Mouse (Mus musculus) gastrocnemius, adult 18-20 months (tissue): ENCODE data around the gene Tmem88. TPM values are rescaled to one million over a fixed set of nuclear protein-coding genes. Genes with fewer than 3 reads are reported as not detected.
A peak's percentile ranks its signal among the peaks of the same experiment; 100 is the strongest.

Source experiments
- DNase-seq: peaks from one replicate; pipeline ENCODE4 v3.0.0; 2021; ENCODE audit warnings: low spot score
- long read RNA-seq, 2 experiments: library from polyadenylated mRNA; stranded (forward); transcript quantifications; one replicate each; pipeline ENCODE4 v2.0.0; 2021
- total RNA-seq, 2 experiments: library from RNA; stranded (reverse); gene quantifications; 2 replicates each; pipeline ENCODE4 v1.2.3; 2021

Tmem88 gene
- 1 to 10 TPM; 2.6 to 4.1 TPM for total RNA-seq
- long read RNA-seq, experiment 1, partial matches to known transcripts = 0 of 1 reads
- long read RNA-seq, experiment 1, other reads (novel, unspliced or antisense) = 0 of 1 reads
- long read RNA-seq, experiment 2, partial matches to known transcripts = 0 of 4 reads
- long read RNA-seq, experiment 2, other reads (novel, unspliced or antisense) = 0 of 4 reads

- DNase-seq = no peak
These were observed at the start of gene Tmem88 for GRCm38 (mm10) chr11:69398059-69398458. TSS of gene Tmem88 (minus strand) at chr11:69398234.

DNA sequence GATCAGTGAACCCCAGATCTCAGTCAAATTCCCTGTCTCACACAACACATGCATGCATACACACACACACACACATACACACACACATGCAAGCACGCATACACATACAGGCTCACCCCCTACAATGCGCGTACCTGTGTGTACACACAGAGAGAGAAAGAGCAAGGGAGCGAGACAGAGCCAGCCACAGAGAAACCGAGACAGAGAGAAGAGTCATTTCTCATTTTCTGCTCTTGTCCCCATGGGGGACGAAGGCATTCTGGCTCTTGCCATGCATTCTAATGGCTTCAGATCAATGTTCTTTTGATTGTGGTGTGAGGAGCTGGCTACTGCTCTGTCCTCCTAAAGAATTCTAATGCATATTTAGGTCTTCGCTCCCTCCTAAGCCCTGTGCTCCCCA, 49.3 kb upstream of the Tmem88 start:
- no peak for DNase-seq

DNA sequence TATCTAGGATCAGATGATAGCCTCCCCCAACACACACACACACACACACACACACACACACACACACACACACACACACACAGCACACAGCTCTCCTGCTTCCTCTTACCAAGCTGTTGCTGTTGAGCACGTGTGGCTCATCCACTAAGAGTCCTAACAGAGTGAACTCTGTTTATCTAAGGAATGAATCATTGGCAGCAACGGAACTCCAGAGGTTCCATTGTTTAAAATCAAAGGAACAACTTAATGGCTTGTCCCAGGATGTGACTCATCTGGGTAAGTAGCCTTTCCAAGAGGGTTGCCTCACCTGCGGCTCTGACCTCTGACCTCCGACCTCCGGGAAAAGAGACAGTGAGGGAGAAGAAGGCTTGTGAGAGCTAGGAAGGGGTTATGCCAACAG, 45.3 kb upstream of the Tmem88 start:
- DNase-seq = no peak

- no peak for DNase-seq
These were observed 39.3 kb upstream of the Tmem88 start for GRCm38 (mm10) chr11:69437291-69437690.

DNA sequence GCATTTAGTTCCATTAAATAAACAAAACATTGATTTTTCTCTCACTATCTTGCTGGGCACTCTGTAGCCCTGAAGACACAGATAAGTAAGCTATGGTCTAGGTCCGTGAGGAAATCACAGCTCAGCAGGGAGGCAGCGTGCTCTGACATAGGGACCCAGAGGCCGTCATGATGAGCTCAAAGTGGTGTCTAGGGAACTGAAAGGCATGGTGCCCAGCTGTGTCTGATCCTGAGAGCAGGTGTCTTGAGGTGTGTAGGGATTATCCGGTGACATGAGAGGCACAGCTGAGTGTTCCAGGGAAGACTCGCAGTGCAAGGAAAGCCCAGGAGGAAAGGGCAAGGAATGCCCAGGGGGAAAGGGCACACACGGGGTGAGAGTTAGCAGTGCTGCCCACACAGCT, 35.2 kb upstream of the Tmem88 start:
- no peak for DNase-seq

GRCm38 (mm10) chr11:69432640-69432982, 34.6 kb upstream of the Tmem88 start:
- no peak for DNase-seq

DNA sequence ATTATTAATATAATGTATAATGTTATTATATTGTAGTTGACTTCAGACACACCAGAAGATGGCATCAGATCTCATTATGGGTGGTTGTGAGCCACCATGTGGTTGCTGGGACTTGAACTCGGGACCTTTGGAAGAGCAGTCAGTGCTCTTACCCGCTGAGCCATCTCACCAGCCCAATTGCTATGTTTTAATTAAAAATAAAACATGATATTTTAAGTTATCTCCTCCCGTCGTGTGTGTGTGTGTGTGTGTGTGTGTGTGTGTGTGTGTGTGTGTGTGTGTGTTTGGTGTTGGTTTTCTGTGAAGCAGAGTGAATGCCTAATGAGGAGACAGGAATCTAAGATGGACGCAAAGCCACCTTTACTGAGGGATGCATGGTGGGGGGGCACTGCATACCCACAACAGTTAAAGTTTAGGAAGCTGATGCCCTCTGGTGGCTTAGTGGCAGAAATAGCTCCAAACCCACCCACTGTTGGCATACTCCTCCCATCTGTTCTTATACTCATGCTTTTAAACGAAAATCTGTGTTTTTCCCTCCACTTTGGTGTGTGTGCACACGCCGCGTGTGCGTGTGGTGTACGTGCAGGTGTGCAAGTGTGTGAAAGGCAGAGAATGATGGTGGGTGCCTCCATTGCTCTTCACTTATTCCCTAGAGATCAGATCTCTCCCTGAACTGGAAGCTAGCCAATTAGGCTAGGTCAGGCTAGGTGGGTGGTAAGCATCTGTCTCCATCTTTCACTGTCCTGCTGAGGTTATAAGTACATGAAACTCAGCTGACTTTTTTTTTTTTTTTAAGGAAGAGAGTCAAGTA, 34.0 kb upstream of the Tmem88 start:
- peak; percentile 74 for DNase-seq

- no peak for DNase-seq
These were observed 32.6 kb upstream of the Tmem88 start for GRCm38 (mm10) chr11:69430631-69431030.

- DNase-seq = no peak
These were observed 31.3 kb upstream of the Tmem88 start for GRCm38 (mm10) chr11:69429313-69429712.

- DNase-seq = no peak
These were observed 30.7 kb upstream of the Tmem88 start for GRCm38 (mm10) chr11:69428751-69429150.

- no peak for DNase-seq
These were observed 28.2 kb upstream of the Tmem88 start for GRCm38 (mm10) chr11:69426246-69426645.

GRCm38 (mm10) chr11:69423885-69424284, 25.9 kb upstream of the Tmem88 start:
- no peak for DNase-seq

DNA sequence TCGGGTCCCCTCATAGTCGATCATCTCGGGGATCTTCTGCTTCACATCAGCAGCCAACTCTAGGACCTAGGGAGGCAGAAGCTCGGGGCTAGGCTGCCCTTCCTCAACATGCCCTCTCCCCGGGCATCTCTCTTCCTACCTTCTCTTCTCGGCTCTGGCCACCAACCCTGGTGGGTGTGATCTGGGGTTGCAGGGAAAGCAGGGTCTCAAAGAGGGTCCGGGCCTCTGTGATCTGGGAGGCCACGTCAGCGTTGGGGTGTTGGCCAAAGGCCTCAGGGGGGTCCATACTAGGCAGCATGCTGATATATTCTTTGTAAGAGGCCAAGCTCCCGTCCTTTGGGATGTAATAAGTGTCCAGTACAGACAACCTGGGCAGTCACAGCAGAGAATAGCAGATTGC, 24.8 kb upstream of the Tmem88 start:
- DNase-seq = no peak

DNA sequence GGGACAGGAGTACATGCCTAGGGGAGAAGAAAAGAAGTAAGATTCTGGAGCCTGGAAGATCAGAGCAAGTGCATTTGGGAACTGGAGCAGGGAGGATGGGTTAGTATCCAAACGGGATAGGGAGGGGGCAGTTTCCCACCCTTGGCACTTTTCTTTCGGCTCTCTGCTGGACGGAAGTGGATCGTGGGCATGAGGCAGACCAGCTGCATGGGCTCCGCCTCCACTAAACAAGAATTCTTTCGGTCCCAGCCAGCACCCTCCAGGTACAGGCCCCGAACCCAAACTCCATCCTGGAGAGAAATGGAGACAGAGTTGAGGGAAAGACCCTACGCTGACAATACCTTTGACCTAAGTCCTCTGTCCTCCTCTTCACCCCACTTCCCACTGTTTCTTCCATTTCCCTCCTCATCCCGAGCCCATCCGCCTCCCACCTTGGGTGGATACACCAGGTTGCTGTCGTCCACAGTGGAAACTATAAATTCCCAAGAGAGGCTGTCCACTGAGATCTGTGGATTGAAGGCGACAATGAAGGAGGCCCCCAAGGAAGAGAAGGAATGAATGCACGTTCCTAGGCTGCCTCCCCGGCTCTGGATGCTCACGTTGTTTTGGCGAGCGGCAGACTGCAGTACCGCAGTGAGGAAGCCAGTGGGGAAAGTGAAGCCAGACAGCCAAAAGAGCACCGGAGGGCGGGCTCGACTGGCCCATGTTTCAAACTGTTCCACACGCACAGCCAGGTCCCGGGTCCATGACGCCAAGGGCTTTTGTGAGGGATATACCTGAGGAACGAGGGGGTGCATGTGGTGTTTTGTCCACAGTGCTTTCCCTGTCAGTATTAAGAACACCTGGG, 23.3 kb upstream of the Tmem88 start:
- DNase-seq = no peak

- DNase-seq = no peak
These were observed 22.5 kb upstream of the Tmem88 start for GRCm38 (mm10) chr11:69420554-69421000.

GRCm38 (mm10) chr11:69419813-69420553, 21.9 kb upstream of the Tmem88 start:
- peak; percentile 64 for DNase-seq

DNA sequence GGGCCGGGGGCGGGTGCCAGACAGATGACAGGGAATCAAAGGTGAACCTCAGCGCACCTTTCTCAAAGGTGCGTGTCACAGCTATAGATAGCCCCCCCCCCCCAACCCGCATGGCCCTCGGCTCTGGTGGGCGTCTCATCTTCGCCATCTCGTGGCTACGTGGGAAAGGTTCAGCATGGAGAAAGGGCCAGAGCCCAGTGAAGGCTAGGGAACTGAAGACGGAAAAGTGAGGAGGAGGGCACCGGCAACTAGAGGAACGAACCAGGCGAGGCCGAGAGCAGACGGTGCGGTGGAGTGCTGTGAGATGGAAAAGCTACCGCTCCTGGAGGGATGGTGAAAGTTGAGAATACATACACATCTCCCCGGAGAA, 21.4 kb upstream of the Tmem88 start:
- DNase-seq = peak; percentile 54

DNA sequence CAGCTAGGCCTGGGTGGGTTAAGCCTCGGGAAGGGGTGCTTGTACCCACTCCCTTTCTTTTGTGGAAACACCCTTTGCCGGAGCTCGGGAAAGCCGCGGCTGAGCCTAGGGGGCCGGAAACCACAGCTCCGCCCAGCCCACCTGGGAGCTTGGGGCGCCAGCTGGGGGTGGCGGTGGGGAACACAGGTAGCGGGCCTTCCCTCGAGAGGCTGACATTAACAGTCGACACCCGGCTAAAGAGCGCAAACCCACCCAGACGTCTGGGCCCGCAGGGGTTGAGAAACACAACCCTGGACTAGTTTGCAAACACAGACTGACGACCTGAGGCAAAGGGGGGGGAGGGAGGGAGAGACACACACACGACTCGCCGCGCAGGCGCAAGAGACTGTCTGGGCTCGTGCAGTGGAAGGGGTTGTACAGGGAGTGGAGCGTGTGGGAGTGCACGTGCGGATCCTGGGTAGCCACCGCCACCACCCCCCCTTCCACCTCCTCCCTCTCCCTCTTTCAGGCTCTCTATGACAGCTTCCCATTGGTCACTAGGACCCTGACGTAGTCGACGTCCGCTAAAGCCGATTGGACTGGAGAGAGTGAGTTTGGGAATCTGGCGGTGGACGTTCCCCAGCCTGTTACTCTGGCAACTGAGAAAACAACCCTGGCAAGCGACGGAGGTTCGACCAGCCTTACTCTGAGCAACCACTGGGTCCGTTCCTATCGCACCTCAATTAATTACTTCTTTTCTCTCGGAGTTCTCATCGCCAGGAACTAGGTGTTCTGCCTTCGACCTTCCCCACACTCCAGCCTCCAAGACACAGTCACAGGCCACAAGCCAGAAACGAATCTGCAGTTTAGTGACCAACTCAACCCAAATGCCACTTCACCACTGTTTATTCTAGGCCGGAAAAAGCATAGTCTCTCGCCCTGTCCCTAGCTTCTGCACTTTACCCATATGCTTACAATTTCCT, 20.7 kb upstream of the Tmem88 start:
- peak; percentile 93 for DNase-seq

- peak; percentile 94 for DNase-seq
These were observed 19.7 kb upstream of the Tmem88 start for GRCm38 (mm10) chr11:69417449-69418384.
